Mouse (Mus musculus): ENCODE data around the gene Pou4f2. TPM values are rescaled to one million over a fixed set of nuclear protein-coding genes. Genes with fewer than 3 reads are reported as not detected.

The Pou4f2 gene
- polyA plus RNA-seq, 1 experiment from 2014 or later: not detected

DNA sequence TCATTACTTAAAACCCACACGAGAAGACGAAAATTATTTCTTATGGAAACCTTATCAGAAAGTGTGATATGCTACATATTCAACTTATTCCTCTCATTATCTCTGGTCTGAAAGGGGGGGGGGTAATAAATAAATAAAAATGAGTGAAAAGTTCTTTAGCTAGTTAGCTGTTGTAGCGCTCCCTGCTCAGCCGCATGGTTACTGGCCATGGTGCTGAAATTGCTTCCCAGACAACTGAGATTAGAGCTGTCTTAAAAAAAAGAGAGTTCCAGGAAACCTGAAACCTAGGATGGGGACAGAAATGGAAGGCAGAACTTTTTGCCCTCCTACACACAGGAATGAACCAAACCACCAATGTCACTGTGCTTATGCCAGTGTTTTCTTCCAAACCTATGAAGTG is 5.1 kb downstream of the Pou4f2 start:
- no peaks in the 10 kb centered on the region for H3K79me2 ChIP-seq (ENCODE audit: inconsistent target)
- no peak overlapping the region for H3K4me3 ChIP-seq (ENCODE audit: inconsistent target)
- no peaks in the 10 kb centered on the region for H3K36me3 ChIP-seq (ENCODE audit: inconsistent target)
- WGBS (ENCODE audit: missing documents): 12% methylated on average over 4 of the region's 4 CpGs
- no peak overlapping the region for H3K27ac ChIP-seq

DNA sequence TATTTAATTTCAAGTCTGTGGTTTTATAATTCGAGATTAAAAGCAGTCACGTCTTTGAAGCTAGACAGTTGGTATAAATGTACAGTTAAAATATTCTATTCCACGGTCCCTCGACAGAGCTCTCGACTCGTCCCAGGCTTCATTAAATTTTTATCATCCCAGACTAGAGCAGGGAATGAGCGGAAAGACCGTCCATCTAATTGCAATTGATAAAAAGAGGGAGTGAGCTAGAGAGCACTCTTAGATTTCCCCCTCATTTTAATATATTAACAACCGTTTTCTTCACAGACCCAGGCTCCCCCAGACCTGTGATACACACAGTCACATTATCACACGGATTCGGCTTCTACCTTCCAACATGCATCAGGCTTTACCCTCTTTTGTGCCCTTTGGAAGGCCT is 8.3 kb downstream of the Pou4f2 start:
- no peak overlapping the region for H3K4me3 ChIP-seq (ENCODE audit: inconsistent target)
- H3K36me3 ChIP-seq (ENCODE audit: inconsistent target): no peaks in the 10 kb centered on the region
- no peak overlapping the region for H3K27ac ChIP-seq
- H3K79me2 ChIP-seq (ENCODE audit: inconsistent target): no peaks in the 10 kb centered on the region
- WGBS (ENCODE audit: missing documents): 14% methylated on average over 11 of the region's 11 CpGs

- no peak overlapping the region for H3K4me3 ChIP-seq (ENCODE audit: inconsistent target)
- H3K36me3 ChIP-seq (ENCODE audit: inconsistent target): no peaks in the 10 kb centered on the region
- WGBS (ENCODE audit: missing documents): 6% methylated on average over 8 of the region's 8 CpGs
- H3K27ac ChIP-seq: no peak overlapping the region
- no peaks in the 10 kb centered on the region for H3K79me2 ChIP-seq (ENCODE audit: inconsistent target)
These were observed 8.7 kb downstream of the Pou4f2 start for GRCm38 (mm10) chr8:78427769-78428130.

GRCm38 (mm10) chr8:78426875-78427768 is 9.3 kb downstream of the Pou4f2 start:
- Histone ChIP-seq H3K4me3 (ENCODE audit: inconsistent target) (no peak overlapping the region), H3K36me3 (ENCODE audit: inconsistent target) (no peaks in the 10 kb centered on the region), H3K79me2 (ENCODE audit: inconsistent target) (no peaks in the 10 kb centered on the region), H3K27ac (no peak overlapping the region)
- WGBS (ENCODE audit: missing documents): 11% methylated on average over 31 of the region's 32 CpGs

DNA sequence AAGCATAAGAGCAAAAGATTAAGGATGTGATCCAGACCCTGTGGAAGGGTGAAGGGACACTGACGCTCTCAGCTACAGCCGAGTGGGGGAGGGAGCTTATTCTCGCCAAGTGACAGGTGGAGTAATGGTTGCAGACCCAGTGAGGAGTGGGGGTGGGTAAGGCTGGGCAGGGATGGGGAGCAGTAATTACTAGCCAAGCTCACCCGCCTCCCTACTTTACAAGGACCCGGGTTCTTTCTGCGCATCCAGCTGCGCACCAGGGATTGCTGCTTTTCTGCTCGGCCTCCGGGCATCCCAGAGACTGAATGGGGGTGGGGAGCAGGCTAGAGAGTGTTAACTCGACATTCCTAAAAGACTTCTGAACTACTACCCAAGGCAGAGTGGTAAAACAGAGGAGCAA is 10.0 kb downstream of the Pou4f2 start:
- Histone ChIP-seq H3K36me3 (ENCODE audit: inconsistent target) (no peaks in the 10 kb centered on the region), H3K79me2 (ENCODE audit: inconsistent target) (no peaks in the 10 kb centered on the region), H3K27ac (no peak overlapping the region), H3K4me3 (ENCODE audit: inconsistent target) (no peak overlapping the region)
- 12% methylated on average over 10 of the region's 10 CpGs for WGBS (ENCODE audit: missing documents)

DNA sequence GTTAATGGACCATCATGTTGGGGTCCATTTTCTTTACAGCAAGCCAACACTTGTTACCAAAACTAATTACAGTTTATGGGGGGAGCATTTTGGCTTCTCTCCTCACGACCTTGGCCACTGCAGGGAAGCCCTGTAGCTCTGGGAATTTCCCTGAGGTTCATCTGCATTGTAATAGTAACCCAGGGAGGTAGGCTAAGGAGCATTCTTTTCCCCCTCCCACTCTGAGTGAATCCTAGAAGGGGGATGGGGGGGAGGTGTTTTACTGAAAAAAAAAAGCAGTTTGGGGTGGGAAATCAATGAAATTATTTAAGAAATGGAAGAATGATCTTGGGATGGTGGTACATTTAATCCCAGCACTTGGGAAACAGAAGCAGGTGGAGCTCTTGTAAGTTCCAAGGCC is 12.5 kb downstream of the Pou4f2 start:
- Histone ChIP-seq H3K36me3 (ENCODE audit: inconsistent target) (no peaks in the 10 kb centered on the region), H3K27ac (no peak overlapping the region), H3K4me3 (ENCODE audit: inconsistent target) (no peak overlapping the region), H3K79me2 (ENCODE audit: inconsistent target) (no peaks in the 10 kb centered on the region)
- WGBS (ENCODE audit: missing documents): 4% methylated on average over 1 of the region's 1 CpGs

- no peaks in the 10 kb centered on the region for H3K79me2 ChIP-seq (ENCODE audit: inconsistent target)
- H3K36me3 ChIP-seq (ENCODE audit: inconsistent target): no peaks in the 10 kb centered on the region
- WGBS (ENCODE audit: missing documents): 4% methylated on average over 19 of the region's 19 CpGs
- H3K4me3 ChIP-seq (ENCODE audit: inconsistent target): no peak overlapping the region
- H3K27ac ChIP-seq: no peak overlapping the region
These were observed 16.3 kb downstream of the Pou4f2 start for GRCm38 (mm10) chr8:78420101-78420503.

GRCm38 (mm10) chr8:78419272-78419671 is 17.2 kb downstream of the Pou4f2 start:
- WGBS (ENCODE audit: missing documents): 29% methylated on average over 4 of the region's 4 CpGs
- H3K36me3 ChIP-seq (ENCODE audit: inconsistent target): no peaks in the 10 kb centered on the region
- H3K79me2 ChIP-seq (ENCODE audit: inconsistent target): no peaks in the 10 kb centered on the region
- no peak overlapping the region for H3K4me3 ChIP-seq (ENCODE audit: inconsistent target)
- no peak overlapping the region for H3K27ac ChIP-seq

- H3K4me3 ChIP-seq (ENCODE audit: inconsistent target): no peak overlapping the region
- no peak overlapping the region for H3K27ac ChIP-seq
- H3K36me3 ChIP-seq (ENCODE audit: inconsistent target): no peaks in the 10 kb centered on the region
- no peaks in the 10 kb centered on the region for H3K79me2 ChIP-seq (ENCODE audit: inconsistent target)
- 78% methylated on average over 7 of the region's 7 CpGs for WGBS (ENCODE audit: missing documents)
These were observed 45.7 kb downstream of the Pou4f2 start for GRCm38 (mm10) chr8:78390756-78391155.

Other genes starting within 250 kb of the Pou4f2 start
- gene Ttc29, start 223.3 kb downstream of the Pou4f2 start, polyA plus RNA-seq (2018): not detected in 3 replicates
- 45.6 to 73.7 TPM (median 65.0 TPM) in 3 replicates for gene Rbmxl1, start 72.3 kb upstream of the Pou4f2 start, polyA plus RNA-seq (2018)
- gene Slc10a7, start 72.7 kb upstream of the Pou4f2 start, polyA plus RNA-seq (2018): 13.1 to 24.9 TPM (median 13.4 TPM) in 3 replicates

Measured in macrophage (primary cell).